Mouse (Mus musculus) CH12F3 (cell line): ENCODE measurements around the gene Mrps33.

Source experiments
- in situ Hi-C: fragments of 300-500 bp; cut with MboI; formaldehyde crosslinking; loops from 2 replicates; pipeline ENCODE4 v1.14.3; 2020; ENCODE audit warnings: low sequenced_read_pairs

Gene Mrps33

DNA sequence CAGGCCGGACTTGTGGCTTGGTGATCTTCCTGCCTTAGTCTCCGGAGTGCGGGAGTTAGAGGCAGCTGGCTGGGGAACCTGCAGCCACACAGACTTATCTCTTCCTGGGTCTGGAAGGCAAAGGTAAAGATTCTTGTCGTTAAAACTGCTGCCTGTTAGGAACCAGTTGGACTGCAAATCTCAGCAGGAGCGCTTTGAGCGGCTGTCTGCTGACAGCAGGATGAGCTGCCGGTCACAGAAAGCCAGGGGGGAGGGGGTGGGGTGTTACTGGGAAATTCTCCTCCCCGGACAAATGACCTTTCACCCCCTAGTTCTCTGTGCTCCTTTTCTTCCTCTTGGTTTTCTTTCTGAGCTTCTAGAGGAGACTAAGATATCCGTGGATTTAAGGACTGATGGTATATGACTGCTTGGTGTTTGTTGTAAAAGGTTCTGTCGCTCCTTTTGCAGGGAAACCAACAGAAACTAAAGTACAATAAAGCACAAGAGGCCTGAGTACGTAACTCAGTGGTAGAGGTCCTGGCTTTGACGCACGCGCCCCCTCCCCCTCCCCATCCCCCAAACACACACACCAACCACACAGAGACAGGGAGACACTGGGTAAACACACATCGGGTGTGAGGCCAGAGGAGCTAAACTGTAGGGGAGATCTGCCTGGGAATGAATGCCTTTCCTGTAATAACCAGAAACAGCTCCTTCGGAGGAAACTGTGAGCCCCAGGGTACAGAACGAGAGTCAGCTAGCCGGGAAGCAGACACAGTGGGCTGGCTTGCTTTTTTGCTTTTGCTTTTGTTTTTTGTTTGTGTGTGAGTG, 29.7 kb downstream of the Mrps33 start:
- in situ Hi-C loops = no loop called here

DNA sequence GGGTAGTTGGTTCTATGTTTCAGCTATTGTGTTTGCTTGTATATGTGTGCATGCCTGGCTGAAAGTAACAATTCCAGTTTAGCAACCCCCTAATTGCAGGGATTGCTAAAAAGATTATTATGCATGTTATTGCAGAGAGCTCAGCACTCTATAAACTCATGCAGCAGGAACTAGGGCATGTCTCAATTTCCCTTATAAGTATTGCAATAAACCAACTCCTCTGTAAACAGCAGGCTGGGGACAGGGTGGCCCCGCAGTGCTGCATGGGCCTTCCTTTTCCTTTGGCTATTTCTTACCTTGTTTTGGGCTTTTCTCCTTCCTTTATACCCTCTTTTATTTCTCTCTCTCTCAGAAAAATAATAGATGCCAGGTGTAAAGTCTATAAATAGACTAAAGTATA, 32.3 kb downstream of the Mrps33 start:
- in situ Hi-C loops = loop anchor here (10.0 kb wide), 1 partner anchor 174 kb away; no protein-coding TSS in a partner anchor

DNA sequence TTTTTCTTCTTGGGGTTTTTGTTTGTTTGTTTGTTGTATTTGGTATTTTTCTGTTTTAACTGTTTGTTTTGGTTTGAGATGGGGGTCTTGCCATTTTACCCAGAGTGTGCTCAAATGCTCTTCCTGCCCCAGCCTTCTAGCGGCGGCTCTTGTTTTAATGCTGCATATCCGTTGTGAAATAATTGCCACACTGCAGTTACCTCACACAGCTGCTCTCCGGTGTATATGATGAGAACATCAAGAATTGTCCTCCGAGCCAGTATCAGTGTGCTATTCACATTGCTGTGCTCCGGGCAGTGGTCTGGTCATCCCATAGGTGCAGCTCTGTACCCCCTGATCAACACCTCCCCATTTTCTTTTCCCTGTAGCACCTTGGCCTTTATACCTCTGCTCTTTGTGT, 34.5 kb downstream of the Mrps33 start:
- in situ Hi-C loops = loop anchor here (10.0 kb wide), 1 partner anchor 171 kb away; no protein-coding TSS in a partner anchor

DNA sequence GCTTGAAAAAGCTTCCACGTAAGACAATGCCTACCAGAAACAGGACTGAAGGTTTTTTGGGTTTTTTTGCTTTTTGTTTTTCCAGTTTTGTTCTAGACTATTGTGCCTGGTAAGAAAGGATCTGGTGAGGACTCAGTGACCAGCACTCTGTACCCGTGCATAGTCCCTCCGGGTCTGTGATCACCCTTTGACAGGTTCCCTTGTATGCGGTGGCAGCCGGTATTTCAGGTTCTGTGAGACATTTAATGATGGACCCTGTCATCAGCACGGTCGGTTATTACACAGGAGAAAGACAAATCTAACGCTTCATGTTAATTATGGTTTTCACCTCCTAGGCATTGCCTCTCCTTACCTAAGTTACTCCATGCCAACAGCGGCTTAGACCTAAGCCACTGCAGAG, 35.8 kb downstream of the Mrps33 start:
- in situ Hi-C loops = loop anchor here (10.0 kb wide), 1 partner anchor 170 kb away; no protein-coding TSS in a partner anchor

DNA sequence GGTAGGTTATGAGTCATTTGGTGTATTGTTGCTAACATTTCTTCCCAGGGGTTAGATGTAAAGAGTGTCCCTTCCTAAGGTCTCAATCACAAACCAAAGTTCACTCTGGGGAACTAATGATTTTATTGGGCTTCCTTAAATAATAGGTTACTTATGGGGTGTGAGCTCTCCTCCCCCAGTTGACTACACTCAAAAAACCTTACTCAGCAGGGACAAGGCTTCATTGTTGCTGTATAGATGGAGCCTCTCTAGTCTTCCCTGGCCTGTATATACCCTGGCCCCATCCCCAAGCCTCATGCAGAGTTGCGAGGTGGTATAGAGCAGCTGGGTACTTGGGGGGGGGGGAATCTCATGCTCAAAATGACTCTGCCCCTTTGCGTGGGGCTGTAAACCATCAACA, 53.6 kb downstream of the Mrps33 start:
- in situ Hi-C loops = no loop called here
